Mouse (Mus musculus) frontal cortex, postnatal 14 days (tissue): ENCODE measurements around the gene Mnd1.

ENCODE experiments used
- DNase-seq, 2 experiments: peaks; one replicate each; pipeline ENCODE4 v3.0.0; 2022; ENCODE audit warnings: low spot score in 2 of 2

The Mnd1 gene

GRCm38 (mm10) chr3:84090982-84091381, 64.6 kb downstream of the Mnd1 start:
- no peak for DNase-seq

- DNase-seq = no peak
Measured at GRCm38 (mm10) chr3:84086921-84087320, 68.7 kb downstream of the Mnd1 start.

GRCm38 (mm10) chr3:84086337-84086736, 69.2 kb downstream of the Mnd1 start:
- DNase-seq = no peak

- no peak for DNase-seq
Measured at GRCm38 (mm10) chr3:84085429-84085828, 70.2 kb downstream of the Mnd1 start.

GRCm38 (mm10) chr3:84081208-84081722, 74.3 kb downstream of the Mnd1 start:
- DNase-seq = no peak

GRCm38 (mm10) chr3:84080074-84080473, 75.5 kb downstream of the Mnd1 start:
- DNase-seq = no peak

- no peak for DNase-seq
Measured at GRCm38 (mm10) chr3:84077505-84077904, 78.1 kb downstream of the Mnd1 start.

- no peak for DNase-seq
Measured at GRCm38 (mm10) chr3:84076543-84077332, 78.8 kb downstream of the Mnd1 start.

- DNase-seq = no peak
Measured at GRCm38 (mm10) chr3:84075516-84075915, 80.1 kb downstream of the Mnd1 start.

- DNase-seq = no peak
Measured at GRCm38 (mm10) chr3:84074777-84075176, 80.8 kb downstream of the Mnd1 start.

GRCm38 (mm10) chr3:84071641-84072040, 83.9 kb downstream of the Mnd1 start:
- DNase-seq = no peak

- DNase-seq = no peak
Measured at GRCm38 (mm10) chr3:84070811-84071210, 84.8 kb downstream of the Mnd1 start.

- no peak for DNase-seq
Measured at GRCm38 (mm10) chr3:84068831-84069709, 86.5 kb downstream of the Mnd1 start.

- no peak for DNase-seq
Measured at GRCm38 (mm10) chr3:84065825-84066224, 89.8 kb downstream of the Mnd1 start.

GRCm38 (mm10) chr3:84063369-84063914, 92.1 kb downstream of the Mnd1 start:
- no peak for DNase-seq

- no peak for DNase-seq
Measured at GRCm38 (mm10) chr3:84061523-84062453, 93.8 kb downstream of the Mnd1 start.

GRCm38 (mm10) chr3:84060946-84061345, 94.6 kb downstream of the Mnd1 start:
- DNase-seq = no peak

GRCm38 (mm10) chr3:84060128-84060527, 95.5 kb downstream of the Mnd1 start:
- no peak for DNase-seq

GRCm38 (mm10) chr3:84059676-84060075, 95.9 kb downstream of the Mnd1 start:
- no peak for DNase-seq

- no peak for DNase-seq
Measured at GRCm38 (mm10) chr3:84059261-84059660, 96.3 kb downstream of the Mnd1 start.

- no peak for DNase-seq
Measured at GRCm38 (mm10) chr3:84048729-84049175, 106.8 kb downstream of the Mnd1 start.
